Mouse (Mus musculus): ENCODE measurements around the gene Ppm1n.

Ppm1n gene

DNA sequence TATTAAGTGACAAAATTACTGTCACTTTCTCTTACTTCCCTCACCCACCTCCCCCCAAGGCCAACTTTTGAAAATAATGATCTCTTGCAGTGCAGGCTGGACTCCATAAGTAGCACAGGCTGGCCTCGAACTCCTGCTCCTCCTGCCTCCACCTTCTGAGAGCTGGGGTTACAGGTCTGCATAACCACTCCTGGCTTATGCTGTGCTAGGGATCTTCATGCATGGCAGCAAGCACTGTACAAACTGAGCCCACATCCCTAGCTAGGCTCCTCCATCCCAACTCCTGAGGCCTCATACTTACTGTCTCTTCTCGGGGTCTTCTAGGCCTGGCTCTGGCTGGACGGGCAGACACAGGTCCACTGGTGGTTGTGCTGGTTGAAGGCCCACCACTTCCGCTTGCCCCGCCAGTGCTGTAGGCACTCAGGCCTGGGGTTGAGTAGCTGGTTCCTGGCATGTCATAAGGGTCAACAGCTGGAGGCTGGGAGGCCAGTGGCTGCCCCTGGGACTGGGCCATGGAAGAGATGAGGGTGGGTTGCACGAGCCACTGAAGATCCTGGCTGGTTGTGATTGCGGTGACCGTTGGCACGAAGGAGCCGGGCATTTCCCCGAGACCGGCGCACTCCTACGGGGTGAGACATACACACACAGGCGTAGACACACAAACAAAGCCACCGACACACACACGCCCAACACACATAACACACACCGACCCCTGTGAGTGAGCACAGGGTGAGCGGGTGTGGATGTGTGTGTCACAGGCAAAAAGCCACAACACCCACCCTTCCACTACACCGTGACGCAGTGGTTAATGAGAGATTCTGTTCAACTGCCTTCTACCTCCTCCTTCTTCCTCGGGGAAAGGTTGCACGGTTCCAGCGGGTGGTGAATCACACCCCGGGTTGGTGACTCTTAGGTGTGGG, 27.2 kb upstream of the Ppm1n start:
- DNase-seq = no peak

DNA sequence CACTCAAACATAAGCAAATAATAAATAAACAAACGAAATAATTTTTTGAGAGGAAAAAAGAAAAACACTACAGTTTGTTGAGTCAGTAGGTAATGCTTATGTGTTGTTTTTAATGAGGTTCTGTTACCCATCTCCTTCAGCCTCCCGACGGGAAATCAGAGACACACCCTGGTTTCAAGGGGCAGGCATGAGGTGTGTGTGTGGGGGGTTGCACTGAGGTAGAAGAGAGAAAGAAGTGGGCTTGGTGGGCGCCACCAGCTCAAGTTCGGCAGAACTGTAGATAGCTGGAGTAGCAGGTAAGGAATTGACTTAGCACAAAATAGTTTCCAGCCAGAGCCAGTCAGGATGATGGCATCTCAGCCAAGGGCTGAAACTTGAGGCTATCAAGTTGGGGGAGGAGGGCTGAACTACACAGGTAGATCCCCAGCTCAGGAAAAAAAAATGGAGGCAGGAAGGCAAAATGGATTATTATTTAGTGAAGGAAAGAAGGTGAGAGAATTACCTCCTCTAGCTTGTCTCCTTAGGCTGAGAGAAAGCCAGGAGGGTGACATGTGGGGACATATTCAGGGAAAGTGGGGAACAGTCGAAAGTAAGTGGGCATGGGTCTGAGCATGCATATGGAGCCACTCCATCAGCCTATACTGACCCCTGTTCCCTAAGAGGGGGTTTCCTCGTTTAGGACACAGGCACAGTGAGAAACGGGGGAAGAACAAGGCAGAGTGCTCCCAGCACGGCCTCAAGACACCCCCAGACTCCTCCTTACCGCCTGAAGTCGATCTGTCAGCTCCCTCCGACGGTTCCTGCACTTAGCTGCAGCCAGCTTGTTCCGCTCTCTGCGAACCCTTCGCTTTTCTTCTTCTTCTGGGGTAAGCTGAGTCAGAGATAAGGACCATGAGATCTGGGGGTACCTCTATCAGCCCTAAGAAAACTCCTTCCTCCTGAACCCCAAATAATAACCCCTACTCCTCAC, 26.2 kb upstream of the Ppm1n start:
- no peak for DNase-seq

DNA sequence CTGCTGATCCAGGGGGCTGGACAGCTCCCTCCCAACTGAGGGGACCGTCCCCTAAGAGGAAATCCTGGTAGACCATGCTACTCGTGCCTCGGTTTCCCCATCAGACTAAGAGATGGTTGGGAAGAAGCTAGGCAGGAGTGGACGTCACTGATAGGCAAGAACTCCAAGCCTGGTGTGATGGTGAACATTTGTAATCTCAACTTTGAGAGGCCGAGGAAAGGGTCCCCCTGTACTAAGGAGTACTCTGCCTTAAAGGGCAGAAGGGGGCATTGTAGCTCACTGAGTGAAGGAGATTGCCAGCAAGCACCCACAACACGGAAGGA, 25.5 kb upstream of the Ppm1n start:
- no peak for DNase-seq

DNA sequence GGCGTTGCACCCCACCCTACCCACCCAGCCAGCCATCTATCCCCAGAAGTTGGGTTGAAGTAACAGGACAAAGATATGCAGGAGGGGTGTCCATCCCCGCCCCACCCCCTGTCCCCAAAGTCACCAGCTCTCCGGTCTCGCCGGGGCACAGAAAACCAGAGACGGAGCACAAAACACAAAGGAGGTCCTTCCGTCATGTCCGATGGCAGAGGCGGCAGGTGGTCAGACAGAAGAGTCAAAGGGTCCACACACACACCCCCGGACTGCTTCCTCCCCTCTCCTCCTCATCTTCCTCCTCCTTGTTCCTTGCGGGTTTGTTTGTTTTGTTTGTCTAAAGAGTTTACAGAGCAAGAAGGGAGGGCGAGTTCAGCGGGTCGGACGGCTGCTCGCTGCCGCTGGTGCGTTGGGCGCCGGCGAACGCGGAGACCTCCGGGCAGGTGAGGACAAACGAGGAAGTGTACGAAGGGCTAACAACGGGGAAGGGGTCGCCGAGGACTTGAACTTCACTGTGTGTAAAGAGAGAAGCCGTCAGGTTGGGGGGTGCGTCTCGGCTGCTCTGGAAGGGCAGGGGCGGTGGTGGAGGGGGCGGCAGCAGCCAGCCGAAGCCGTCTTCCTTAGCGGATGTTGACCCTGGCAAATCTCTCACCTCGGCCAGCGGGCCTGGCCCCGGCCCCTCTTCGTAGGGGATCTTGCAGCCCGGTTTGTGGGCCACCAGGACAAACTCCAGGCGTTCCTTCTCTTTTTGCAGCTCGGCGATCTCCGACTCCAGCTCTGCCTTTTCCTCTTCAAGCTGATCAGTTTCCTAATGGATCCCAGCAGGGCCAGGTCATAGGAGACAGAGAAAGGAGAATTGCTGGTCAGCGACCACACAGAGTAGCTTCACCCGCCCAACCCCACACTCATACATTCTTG, 24.9 kb upstream of the Ppm1n start:
- DNase-seq = no peak

DNA sequence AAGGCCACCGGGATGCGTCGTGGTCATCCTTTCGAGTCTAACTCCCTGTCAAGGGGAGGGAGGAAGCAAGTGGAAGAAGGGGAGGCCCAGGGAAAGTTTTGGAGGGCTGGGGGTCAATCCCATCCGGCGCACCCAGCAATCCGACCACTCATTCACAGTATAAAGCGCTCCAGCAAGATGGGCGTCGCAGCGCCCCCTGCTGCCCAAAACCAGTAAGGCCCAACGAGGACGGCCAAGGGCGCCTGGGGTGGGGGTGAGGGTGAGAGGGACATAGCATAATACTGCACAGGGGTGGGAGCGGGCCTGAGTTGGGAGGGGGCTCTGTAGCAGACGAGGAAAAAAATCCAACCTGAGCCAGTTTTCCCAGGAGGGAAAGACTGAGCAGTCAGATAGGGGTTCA, 23.9 kb upstream of the Ppm1n start:
- peak; percentile 86 for DNase-seq

DNA sequence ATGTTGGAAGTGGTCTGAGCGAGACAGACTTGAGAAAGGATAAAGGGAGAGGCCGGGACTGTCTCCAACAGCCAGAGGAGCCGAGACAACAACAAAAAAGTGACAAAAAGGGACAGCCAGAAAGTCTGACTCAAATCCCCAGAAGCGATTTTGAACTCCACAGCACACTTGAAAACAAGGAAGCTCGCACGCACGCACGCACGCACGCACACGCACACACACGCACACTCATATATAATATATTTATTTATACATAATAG, 23.1 kb upstream of the Ppm1n start:
- DNase-seq = no peak

DNA sequence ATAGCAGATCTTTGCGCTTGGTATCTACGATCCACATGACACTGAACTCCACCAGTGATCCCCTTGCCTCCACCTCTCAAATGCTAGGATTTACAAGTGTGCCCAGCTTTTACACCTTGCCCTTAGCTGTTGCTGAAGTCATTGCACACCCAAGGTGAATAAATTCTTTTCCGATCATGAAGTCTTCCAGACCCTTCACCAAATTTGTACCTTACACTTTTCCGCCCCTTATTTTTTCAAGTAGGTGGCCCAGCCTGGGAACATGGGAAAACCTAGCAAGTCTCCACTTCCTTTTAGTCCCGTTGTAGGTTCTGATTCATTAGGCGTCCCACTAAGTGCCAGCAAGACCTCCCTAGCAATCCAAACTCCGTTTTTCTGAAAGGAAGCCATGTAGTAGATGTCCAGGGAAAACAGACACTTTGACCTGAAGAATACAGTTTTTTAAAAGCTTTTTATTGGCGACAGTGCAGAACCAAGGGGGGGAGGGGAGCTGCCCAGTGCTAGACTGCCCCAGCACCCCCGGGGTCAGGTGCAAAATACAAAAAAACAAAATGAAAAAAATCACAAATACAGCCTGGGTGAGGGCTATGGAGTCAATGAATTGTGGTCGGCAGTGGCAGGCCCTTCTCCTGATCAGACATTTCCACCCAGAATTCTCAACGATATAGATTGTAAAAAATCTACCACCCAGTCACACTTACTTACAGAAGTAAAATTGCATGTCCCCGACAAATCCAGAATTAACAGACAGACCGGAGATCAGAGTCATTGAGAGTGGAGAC, 22.6 kb upstream of the Ppm1n start:
- no peak for DNase-seq

DNA sequence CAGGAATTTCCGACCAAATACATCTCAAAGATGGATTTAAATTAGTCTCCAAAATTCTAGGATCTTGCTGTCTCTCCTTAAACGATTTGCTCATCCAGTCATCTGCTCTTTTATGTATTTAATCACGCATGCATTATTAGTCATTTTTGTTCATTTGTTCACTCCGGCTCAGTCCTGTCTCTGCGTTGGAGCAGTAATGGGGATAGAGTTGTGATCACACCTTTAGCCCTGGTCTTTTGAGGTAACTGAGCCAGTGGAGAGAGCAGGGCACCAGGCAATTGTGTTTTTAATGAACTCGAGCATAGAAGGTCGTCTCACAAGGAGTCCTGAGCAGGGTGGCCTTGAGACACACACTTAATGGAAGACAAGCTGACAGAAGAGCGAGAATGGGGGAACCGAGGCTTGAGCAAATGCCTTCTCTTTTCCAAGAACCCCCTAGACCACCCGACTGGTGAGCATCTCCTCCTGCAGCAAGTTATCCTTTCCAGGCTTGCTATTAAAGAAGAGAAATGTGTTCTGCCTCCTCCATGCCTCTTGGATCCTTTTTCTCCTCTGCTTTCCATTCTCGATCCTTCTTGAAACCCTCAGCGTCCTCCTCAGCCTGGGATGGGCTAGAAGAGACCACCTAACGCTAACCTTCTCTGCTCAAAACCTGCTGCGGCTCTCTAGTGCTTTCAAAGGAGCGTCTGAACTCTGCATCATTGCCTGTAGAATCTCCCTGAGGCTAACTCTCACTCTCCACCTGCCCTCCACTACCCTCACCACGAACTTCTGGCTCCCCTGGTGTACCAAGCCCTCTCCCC, 21.8 kb upstream of the Ppm1n start:
- DNase-seq = no peak

DNA sequence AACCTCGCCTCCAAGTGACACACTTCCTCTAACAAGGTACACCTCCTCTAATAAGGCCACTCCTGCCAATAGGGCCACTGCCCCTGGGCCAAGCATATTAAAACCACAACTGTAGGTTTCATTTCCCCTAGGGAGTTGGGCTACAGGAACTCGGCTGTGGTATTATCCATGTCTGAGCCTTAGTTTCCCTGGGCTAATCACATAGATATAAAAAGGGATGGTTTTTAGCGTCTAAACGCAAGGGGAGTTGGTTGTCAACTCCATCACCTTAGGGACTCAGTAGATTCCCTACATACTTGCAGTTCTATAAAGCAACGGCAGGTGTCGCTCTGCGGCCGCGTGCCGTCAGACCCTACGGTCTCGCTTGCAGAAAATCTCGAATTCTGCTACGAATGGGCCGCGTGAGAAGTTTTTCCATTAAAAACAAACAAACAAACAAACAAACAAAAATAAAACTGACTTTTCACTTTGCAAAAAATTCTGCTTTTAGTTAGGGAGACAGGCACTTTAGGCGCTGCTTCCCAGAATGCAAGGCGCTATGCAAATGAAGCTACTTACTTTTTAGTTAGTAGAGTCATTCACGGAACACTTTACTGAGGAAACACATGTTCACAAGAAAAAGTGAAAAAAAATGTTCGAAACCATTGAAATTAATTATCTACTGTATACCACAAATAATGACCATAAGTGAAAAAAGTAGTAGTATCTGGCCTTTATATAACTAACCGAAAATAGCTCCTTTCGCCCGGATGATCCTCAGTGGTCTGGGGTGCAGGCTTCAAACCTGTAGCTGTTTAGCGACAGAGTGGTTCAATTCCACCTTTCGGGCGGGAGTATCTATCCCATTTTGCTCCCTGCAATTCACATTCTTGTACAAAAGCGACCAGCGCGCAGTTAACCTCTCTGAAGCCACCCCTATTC, 20.9 kb upstream of the Ppm1n start:
- DNase-seq = peak; percentile 84 to 88

DNA sequence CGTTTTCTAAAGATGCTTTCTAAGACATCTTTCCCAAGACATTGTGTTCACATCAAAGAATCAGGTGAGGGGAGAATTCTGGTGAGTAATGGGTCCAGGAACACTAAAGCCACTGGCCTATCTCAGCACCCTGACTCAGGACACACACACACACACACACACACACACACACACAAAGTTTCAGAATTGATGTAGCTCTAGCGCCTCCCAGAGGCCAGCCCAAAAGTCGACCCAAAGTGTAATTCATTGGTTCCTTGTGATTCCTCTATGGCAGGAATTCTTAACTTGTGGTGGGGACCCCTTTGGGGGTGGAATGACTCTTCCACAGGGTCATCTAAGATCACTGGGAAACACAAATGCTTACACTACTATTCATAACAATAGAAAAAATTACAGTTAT, 19.3 kb upstream of the Ppm1n start:
- DNase-seq = peak; percentile 62

DNA sequence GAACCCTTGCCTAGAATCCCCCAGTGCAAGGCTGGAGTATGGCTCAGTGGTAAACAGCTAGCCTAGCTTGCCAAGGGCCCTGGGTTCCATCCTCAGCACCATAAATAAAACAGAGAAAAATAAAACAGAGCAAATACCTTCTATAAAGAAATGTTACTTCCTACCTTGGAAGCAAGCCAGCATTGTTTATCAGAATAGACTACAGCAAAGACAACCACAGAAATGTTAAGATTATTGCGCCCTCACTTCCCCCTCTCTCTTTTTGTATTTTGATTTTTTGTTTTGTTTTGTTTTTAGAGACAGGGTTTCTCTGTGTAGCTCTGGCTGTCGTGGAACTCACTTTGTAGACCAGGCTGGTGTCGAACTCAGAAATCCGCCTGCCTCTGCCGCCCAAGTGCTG, 17.9 kb upstream of the Ppm1n start:
- DNase-seq = no peak

DNA sequence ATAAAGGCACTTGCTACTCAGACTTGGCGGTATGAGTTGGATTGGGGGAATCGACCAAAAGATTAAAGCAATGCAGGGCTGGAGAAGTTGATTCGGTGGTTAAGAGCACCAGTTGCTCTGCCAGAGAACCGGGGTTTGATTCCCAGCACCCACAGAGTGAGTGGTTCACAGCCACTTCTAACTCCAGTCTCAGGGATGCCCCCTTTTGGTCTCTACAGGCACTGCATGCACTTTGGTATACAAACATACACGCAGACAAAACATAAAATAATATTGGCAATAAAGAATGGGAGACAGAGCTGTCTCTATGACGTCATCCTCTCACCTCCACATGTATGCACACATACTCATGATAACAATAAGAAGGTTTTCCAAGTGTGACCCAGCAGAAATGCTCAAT, 17.2 kb upstream of the Ppm1n start:
- DNase-seq = no peak

DNA sequence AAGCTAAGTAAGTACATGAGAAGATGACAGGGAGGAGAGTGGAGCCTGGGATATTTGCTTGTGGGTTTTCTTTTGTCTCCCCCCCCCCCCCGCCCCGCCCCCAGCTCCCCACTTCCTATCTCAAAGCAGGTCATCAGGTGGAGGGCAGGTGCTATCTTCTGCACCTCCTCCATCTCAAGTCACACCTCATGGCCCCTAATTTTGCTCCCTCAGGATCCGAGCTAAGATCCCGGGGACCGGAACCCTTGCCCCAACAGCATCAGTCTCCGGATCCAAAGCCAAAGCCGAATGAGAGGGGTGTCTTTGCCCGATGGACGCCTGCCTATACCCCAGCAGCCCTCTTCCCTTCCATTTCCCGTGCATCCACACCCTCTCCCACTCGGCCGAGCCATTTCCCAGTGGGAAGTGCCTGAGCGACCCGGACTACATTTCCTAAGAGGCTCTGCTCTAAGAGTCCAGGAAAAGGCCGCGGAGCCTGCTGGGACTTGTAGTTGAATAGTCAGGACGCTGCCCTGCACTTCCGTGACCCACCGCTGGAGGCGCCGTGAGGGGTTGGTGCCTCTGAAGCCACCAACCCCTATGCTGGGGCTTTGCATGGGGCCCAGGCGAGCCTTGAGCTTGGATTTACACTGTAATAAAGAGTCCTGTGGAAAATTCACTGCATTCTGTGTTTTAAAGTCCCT, 15.8 kb upstream of the Ppm1n start:
- peak; percentile 99 for DNase-seq

DNA sequence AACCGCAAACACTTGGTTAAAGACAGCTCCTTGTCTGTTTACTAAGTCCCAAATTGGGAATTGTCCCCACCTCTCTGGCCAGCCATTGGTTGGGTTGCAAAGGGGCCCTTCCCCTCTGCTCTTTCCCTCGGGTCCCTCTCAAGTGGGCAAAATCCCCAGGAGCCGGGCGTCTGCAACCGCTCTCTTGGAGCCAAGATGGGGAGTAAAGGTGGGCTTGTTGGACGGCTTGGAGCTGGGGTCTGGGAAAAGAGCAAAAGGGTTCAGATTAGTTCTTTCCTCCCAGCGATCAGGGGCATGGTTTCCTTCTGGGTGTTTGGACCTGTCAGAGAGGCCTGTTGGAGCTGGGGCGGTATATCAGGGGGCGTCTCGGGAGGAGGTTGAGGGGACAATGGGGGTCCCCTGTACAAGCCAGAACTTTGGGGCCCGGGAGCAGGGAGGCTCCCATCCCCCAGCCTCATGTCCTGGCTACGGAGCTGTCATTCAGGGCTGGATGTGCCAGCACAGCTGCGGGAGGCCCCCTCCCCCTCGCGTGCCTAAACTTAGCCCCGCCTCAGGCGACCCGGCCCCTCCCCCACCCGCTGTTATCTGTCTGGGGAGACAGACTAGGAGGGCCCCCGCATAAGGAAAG, 11.2 kb upstream of the Ppm1n start:
- DNase-seq = no peak

DNA sequence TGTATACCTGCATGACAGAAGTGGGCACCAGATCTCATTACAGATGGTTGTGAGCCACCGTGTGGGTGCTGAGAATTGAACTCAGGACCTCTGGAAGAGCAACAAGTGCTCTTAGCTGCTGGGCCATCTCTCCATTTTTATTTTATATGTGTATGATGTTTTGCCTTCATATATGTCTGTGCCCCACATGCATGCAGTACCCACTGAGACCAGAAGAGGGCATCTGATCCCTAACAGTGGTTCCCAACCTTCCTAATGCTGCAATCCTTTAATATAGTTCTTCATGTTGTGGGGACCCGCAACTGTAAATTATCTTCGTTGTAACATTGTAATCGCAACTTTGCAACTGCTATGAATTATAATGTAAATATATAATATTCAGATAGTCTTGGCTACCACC, 4.9 kb upstream of the Ppm1n start:
- DNase-seq = peak; percentile 69 to 80

DNA sequence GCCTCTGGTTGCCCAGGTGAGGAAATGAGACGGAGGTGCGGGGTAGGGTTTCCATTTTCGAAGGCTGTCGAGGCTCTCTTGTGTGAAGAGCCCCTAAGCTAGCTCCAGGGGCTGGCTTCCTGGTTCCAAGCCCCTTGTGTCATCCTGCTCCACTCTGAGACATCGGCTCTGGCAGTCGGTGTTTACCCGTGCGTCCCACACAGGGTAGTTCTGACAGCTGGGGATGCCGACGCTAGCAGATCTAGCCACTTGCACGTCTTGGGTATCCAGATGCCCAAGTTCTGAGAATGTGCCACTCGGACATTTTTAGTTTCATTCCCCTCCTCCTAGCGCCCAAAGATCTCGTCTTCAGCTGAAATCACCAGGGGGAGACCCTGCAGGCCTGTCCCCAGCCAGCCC, 3.5 kb upstream of the Ppm1n start:
- DNase-seq = no peak

DNA sequence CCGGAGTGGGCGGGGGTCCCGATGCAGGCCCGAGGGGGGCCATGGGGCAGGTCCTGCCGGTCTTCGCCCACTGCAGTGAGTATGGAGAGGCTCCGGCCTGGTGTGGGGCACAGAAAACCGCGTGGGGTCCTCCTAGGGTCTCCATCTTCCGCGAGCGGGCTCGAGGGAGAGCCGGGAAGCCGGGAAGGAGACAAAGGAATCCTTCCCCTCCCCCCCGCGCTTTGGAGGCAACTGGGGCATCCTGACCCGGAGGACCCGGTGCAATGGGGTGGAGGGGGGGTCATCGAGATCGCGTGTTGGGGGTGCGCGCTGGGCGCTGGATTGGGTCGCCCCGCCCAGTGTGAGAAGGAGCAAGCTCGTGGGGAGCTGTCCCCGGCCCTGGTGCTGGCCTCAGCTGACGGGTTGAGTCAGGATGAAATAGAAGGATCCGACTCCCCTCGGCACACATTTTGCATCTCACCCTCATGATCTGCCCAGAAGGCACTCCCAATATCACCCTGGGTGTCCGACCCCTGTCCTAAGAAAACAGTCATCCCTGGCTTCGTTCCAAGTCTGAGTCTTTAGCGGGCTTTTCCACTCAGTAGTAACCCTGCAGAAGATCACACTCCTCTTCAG, 3.0 kb upstream of the Ppm1n start:
- DNase-seq = peak; percentile 45 to 61

DNA sequence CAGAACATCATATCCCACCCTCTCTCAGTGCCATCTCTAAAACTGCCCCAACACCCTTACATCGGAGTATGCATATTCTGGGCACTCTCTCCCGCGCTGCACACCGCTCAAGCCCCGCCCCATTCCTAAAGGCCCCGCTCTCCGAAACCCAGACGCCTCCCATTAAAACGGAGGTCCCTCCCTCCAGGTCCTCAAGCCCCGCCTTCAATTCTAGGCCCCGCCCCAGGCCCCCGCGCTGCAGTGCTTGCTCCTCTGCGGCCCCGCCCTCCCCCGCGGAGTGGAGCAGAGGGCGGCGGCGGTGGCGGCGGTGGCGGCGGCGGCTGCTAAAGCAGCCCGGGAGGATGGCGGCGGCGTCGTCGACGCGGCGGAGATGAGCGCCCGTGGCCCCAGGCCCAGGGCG, 2.5 kb upstream of the Ppm1n start, which contains the start of gene Rtn2:
Gene Rtn2 (plus strand): TSS at position 240 of the 400 bp plus-strand sequence.
- DNase-seq = peak; percentile 85 to 91
